Comparison of ENCODE assay signal across 17 mouse cellular contexts in genomic region chr4:132565089-132565747, GRCm38 (mm10). TPM values are rescaled to one million over a fixed set of nuclear protein-coding genes. Genes with fewer than 3 reads are reported as not detected.
DNase-seq lines count a peak whose midpoint lies in the region; ATAC-seq lines count a peak whose summit lies in the region.
"Had no signal": no experiment of that assay in that cellular context is flagged by ENCODE, and none has a peak within 500 bp of the region (broad histone marks: within the 10 kb centered on the region; RNA-seq: fewer than 3 reads in every experiment).

No protein-coding gene starts in this region.

- H3K27me3 ChIP-seq in intestine, embryonic 15.5 days (replicated peaks): no peaks in the 10 kb centered on the region
- H3K27me3 ChIP-seq: embryonic facial prominence, embryonic 12.5 days had no signal

- no peak overlapping the region for H3K4me3 ChIP-seq in intestine, embryonic 15.5 days (replicated peaks)
- H3K4me3 ChIP-seq: embryonic facial prominence, embryonic 12.5 days; heart, embryonic 10.5 days had no signal

- no peaks in the 10 kb centered on the region for H3K36me3 ChIP-seq in intestine, embryonic 15.5 days
- H3K36me3 ChIP-seq: embryonic facial prominence, embryonic 12.5 days; heart, embryonic 10.5 days had no signal

- no peak overlapping the region for H3K27ac ChIP-seq in intestine, embryonic 15.5 days
- H3K27ac ChIP-seq: embryonic facial prominence, embryonic 12.5 days; heart, embryonic 10.5 days had no signal

- intact Hi-C loops in left cerebral cortex, postnatal 4 days (cut with DNase I): no loop called here

- DNase-seq in left cerebral cortex, postnatal 4 days: peak; percentile 59
- DNase-seq in left cerebral cortex, adult 8-10 months (ENCODE audit: low spot score in 2 of 2): no peak
- peak; percentile 29 for DNase-seq in right cerebral cortex, postnatal 14 days
- no peak for DNase-seq in right cerebral cortex, adult 2 months (ENCODE audit: low spot score in 2 of 2)
- peak; percentile 16 for DNase-seq in right cerebral cortex, postnatal 4 days
- no peak for DNase-seq in embryo, embryonic 10 days (ENCODE audit: low spot score)
- DNase-seq: adrenal gland, postnatal 10 days; gastrocnemius, postnatal 25 days; heart, postnatal 14 days; lung, postnatal 4 days; thymus, adult 2 months had no signal

- no peaks in the 10 kb centered on the region for H3K9me3 ChIP-seq in intestine, embryonic 15.5 days
- H3K9me3 ChIP-seq: embryonic facial prominence, embryonic 12.5 days had no signal

- 68% methylated on average over 12 of the region's 12 CpGs for WGBS in intestine, embryonic 15.5 days

- ATAC-seq in intestine, embryonic 15.5 days: peak; percentile 52; the same call in 1 of the 2 replicates
- ATAC-seq: hindbrain, embryonic 16.5 days; midbrain, embryonic 16.5 days had no signal

- no peak overlapping the region for H3K4me2 ChIP-seq in intestine, embryonic 15.5 days (replicated peaks)
- H3K4me2 ChIP-seq: embryonic facial prominence, embryonic 12.5 days had no signal

- peaks cover 13% of the 10 kb centered on the region; the same call in 1 of the 2 replicates for H3K4me1 ChIP-seq in intestine, embryonic 15.5 days (replicated peaks)

- H3K9ac ChIP-seq in intestine, embryonic 15.5 days: no peak overlapping the region
- H3K9ac ChIP-seq: embryonic facial prominence, embryonic 12.5 days had no signal

RNA-seq across cellular contexts. Expression of gene Ptafr, which starts 1.4 kb away (rescaled TPM):
- total RNA-seq in left cerebral cortex, postnatal 4 days (2021): 1 to 10 TPM in 1 of 2 experiments, under 1 TPM in 1; 0.58 to 1.1 TPM
- total RNA-seq in left cerebral cortex, adult 8-10 months (2022): 1 to 10 TPM; 1.1 to 3.0 (median 1.8) TPM
- 1.1 TPM in 2 replicates for polyA plus RNA-seq in intestine, embryonic 15.5 days (2015; fragmentation: Nextera tagmentation; extraction: Ambion mirVana)
- total RNA-seq: MEL had no signal

RNA-seq across cellular contexts. Expression of gene Dnajc8, which starts 29.9 kb away (rescaled TPM):
- 10 to 100 TPM; 83.6 to 83.7 TPM for total RNA-seq in left cerebral cortex, postnatal 4 days (2021)
- 100 to 1,000 TPM in 2 of 4 experiments, 10 to 100 TPM in 2; 97.8 to 114 (median 101) TPM for total RNA-seq in left cerebral cortex, adult 8-10 months (2022)
- polyA plus RNA-seq in intestine, embryonic 15.5 days (2015; fragmentation: Nextera tagmentation; extraction: Ambion mirVana): 138 and 154 TPM in 2 replicates

RNA-seq across cellular contexts. Expression of gene Atpif1, which starts 31.8 kb away (rescaled TPM):
- 100 to 1,000 TPM; 652 to 682 TPM for total RNA-seq in left cerebral cortex, postnatal 4 days (2021)
- 100 to 1,000 TPM; 377 to 510 (median 435) TPM for total RNA-seq in left cerebral cortex, adult 8-10 months (2022)
- polyA plus RNA-seq in intestine, embryonic 15.5 days (2015; fragmentation: Nextera tagmentation; extraction: Ambion mirVana): 1,295 and 1,316 TPM in 2 replicates

RNA-seq across cellular contexts. Expression of gene Sesn2, which starts 54.9 kb away (rescaled TPM):
- total RNA-seq in left cerebral cortex, postnatal 4 days (2021): 1 to 10 TPM; 6.8 to 7.0 TPM
- 10 to 100 TPM in 2 of 4 experiments, 1 to 10 TPM in 2; 9.7 to 12.3 (median 10.1) TPM for total RNA-seq in left cerebral cortex, adult 8-10 months (2022)
- polyA plus RNA-seq in intestine, embryonic 15.5 days (2015; fragmentation: Nextera tagmentation; extraction: Ambion mirVana): 10.8 and 11.2 TPM in 2 replicates

Comparison
In these comparisons a context has a peak if more than half of its experiments do, and no peak if none do; other contexts are left out.
1. DNase-seq: peak in left cerebral cortex, postnatal 4 days (single experiment), right cerebral cortex, postnatal 14 days (single experiment) and right cerebral cortex, postnatal 4 days (single experiment); none in left cerebral cortex, adult 8-10 months (0 of 2), right cerebral cortex, adult 2 months (0 of 2) and embryo, embryonic 10 days (single experiment).